Mouse (Mus musculus) megakaryocyte, embryonic 14.5 days (primary cell): ENCODE data around the gene Prpf19. TPM values are rescaled to one million over a fixed set of nuclear protein-coding genes. Genes with fewer than 3 reads are reported as not detected.

Source experiments
- H3K27me3 ChIP-seq: replicated peaks from 2 replicates; pipeline ENCODE3; 2012; ENCODE audit warnings: inconsistent platforms
- H3K36me3 ChIP-seq: replicated peaks from 2 replicates; pipeline ENCODE3; 2012; ENCODE audit warnings: low read length, inconsistent platforms, mixed read lengths
- H3K4me1 ChIP-seq: 2 replicates; pipeline ENCODE4 v1.6.1; 2012; ENCODE audit warnings: inconsistent platforms
- H3K4me3 ChIP-seq: replicated peaks from 2 replicates; pipeline ENCODE3; 2012; ENCODE audit warnings: moderate library complexity, mild to moderate bottlenecking, inconsistent platforms
- H3K9me3 ChIP-seq: 2 replicates; pipeline ENCODE4 v1.6.1; 2012; ENCODE audit warnings: inconsistent platforms
- FLI1 ChIP-seq: IDR thresholded peaks from 2 replicates; pipeline ENCODE4 v1.6.1; 2012; ENCODE audit warnings: low read length, inconsistent platforms, mixed read lengths
- GATA1 ChIP-seq: IDR thresholded peaks from 3 replicates; pipeline ENCODE4 v1.6.1; 2012; ENCODE audit warnings: mixed read lengths, low read length, inconsistent platforms, borderline replicate concordance
- polyA plus RNA-seq: library from polyadenylated mRNA; stranded (reverse); fragments of >175 nt; gene quantifications from 2 replicates; pipeline ENCODE4 v1.2.3, GENCODE M21; 2012; ENCODE audit warnings: low replicate concordance; ENCODE audit not compliant: insufficient read depth

Gene Prpf19
- polyA plus RNA-seq, 1 experiment: 54.8 TPM

GRCm38 (mm10) chr19:10907891-10908290 is 12.9 kb downstream of the Prpf19 start:
- Histone ChIP-seq H3K27me3 (no peaks in the 10 kb centered on the region), H3K4me3 (no peak overlapping the region), H3K9me3 (no peaks in the 10 kb centered on the region), H3K36me3 (peaks cover 66% of the 10 kb centered on the region), H3K4me1 (no peaks in the 10 kb centered on the region)
- TF ChIP-seq FLI1 (no peak), GATA1 (no peak)

GRCm38 (mm10) chr19:10909087-10909721 is 14.2 kb downstream of the Prpf19 start:
- no peaks in the 10 kb centered on the region for H3K9me3 ChIP-seq
- peaks cover under 1% of the 10 kb centered on the region for H3K4me1 ChIP-seq
- TF ChIP-seq GATA1 (no peak), FLI1 (no peak)
- peaks cover 2% of the 10 kb centered on the region for H3K27me3 ChIP-seq
- H3K36me3 ChIP-seq: peaks cover 52% of the 10 kb centered on the region
- H3K4me3 ChIP-seq: no peak overlapping the region

DNA sequence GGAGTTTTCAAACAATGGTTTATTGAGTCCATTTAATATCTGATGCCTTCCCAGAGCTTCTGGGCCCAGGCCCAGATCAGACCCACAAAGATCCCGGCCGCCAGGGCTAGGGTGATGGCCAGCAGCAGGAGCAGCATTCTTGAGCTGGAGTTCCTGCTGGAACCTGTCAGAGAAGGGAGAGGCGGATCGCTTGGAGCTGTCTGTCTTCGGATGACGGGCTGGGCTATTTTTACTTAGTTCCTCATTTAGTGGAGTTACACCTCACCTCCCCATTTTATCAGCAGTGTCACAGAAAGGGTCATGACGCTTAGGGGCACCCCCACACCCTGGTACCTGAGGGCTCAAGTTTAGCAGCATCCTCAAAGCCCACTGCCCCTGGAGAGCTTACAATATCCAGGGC is 19.3 kb downstream of the Prpf19 start:
- Histone ChIP-seq H3K4me3 (no peak overlapping the region), H3K4me1 (peaks cover 18% of the 10 kb centered on the region), H3K27me3 (peaks cover 45% of the 10 kb centered on the region), H3K9me3 (no peaks in the 10 kb centered on the region), H3K36me3 (peaks cover 4% of the 10 kb centered on the region)
- TF ChIP-seq FLI1 (no peak), GATA1 (no peak)

GRCm38 (mm10) chr19:10914870-10915269 is 19.8 kb downstream of the Prpf19 start:
- Histone ChIP-seq H3K9me3 (no peaks in the 10 kb centered on the region), H3K27me3 (peaks cover 49% of the 10 kb centered on the region), H3K36me3 (no peaks in the 10 kb centered on the region), H3K4me3 (no peak overlapping the region), H3K4me1 (peaks cover 18% of the 10 kb centered on the region)
- TF ChIP-seq FLI1 (no peak), GATA1 (no peak)

DNA sequence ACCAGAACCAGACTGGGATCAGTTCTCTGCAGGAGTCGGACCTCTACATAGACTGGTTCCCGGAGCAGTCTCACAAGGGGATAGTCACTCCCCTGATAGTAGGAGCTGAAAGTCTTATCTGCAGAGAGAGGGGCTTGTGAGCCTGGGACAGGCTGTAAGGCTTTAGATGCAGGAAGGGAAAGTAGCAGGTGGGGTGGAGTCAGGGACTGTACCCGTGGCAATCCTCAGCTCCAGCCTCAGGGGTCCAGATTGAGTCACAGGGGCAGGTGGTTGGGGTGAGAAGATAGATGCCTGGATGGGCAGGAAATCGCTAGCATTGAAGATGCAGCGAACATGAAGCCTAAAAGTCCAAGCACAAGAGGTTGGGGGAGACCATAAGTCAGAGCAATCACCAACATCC is 21.5 kb downstream of the Prpf19 start:
- no peak overlapping the region for H3K4me3 ChIP-seq
- H3K9me3 ChIP-seq: no peaks in the 10 kb centered on the region
- H3K36me3 ChIP-seq: no peaks in the 10 kb centered on the region
- peaks cover 18% of the 10 kb centered on the region for H3K4me1 ChIP-seq
- peaks cover 60% of the 10 kb centered on the region for H3K27me3 ChIP-seq
- TF ChIP-seq GATA1 (no peak), FLI1 (no peak)

DNA sequence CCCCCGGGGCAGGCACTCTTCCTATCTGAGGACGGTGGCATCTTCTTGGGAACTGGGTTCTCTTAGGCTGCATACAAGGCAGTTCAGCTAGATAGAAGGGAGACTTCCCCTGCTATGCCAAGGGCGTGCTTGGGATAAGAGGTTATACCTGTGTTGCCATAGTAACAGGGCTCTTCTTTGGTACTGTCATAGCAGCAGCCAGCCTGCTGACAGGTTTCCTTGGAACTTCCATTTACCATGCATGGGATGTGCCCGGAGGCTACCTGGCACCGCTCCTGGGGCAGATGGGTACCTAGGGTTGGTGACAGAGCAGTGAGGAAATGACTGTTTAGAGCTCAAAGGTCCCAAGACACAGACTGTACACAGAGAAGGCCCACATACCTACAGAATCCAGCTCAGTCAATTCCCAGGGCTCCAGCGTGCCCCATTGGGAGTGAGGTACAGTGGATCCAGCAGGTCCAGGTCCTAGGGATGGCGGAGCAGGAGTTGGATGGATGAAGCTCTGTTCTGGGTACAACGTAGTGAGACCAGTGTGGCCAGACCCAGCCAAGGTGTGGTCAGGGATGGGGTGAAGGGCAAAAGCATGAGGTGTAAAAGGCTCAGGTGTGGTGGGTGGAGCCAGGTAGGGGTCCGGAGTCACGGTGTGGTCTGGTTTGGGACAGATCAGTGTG is 23.4 kb downstream of the Prpf19 start:
- H3K4me3 ChIP-seq: no peak overlapping the region
- H3K27me3 ChIP-seq: peaks cover 58% of the 10 kb centered on the region
- TF ChIP-seq FLI1 (no peak), GATA1 (no peak)
- no peaks in the 10 kb centered on the region for H3K36me3 ChIP-seq
- H3K9me3 ChIP-seq: no peaks in the 10 kb centered on the region
- H3K4me1 ChIP-seq: peaks cover 18% of the 10 kb centered on the region

DNA sequence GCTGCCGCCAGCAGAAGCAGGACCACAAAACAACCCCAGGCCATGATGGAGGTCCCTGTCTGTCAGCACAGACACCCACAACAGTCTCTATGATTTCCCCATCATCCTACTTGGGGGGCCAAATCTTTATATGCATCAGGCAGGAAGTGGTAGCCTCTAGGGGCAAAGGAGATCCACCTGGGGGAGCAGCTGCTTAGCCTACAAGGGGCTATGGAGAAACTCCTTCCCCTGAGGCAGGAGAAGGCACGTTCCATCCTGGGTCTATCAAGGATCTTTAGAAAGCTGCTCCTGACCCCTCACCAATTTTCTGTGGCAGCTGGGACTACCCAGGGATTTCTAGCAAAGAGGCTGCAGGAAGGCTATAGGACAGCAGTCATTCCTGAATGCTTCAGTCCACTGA is 25.5 kb downstream of the Prpf19 start, which contains the start of gene Zp1:
Gene Zp1, minus strand, starts transcription at position 101 of the 400 bp plus-strand sequence.
- TF ChIP-seq FLI1 (no peak), GATA1 (no peak)
- H3K36me3 ChIP-seq: no peaks in the 10 kb centered on the region
- peaks cover 48% of the 10 kb centered on the region for H3K27me3 ChIP-seq
- no peak within 1 kb of the TSS for H3K4me3 ChIP-seq
- H3K4me1 ChIP-seq: peaks cover 7% of the 10 kb centered on the region
- no peaks in the 10 kb centered on the region for H3K9me3 ChIP-seq

GRCm38 (mm10) chr19:10921058-10921457 is 26.0 kb downstream of the Prpf19 start:
- Histone ChIP-seq H3K4me1 (peaks cover 7% of the 10 kb centered on the region), H3K36me3 (no peaks in the 10 kb centered on the region), H3K4me3 (no peak overlapping the region), H3K27me3 (peaks cover 44% of the 10 kb centered on the region), H3K9me3 (no peaks in the 10 kb centered on the region)
- TF ChIP-seq GATA1: no peak
- no peak for TF ChIP-seq FLI1

DNA sequence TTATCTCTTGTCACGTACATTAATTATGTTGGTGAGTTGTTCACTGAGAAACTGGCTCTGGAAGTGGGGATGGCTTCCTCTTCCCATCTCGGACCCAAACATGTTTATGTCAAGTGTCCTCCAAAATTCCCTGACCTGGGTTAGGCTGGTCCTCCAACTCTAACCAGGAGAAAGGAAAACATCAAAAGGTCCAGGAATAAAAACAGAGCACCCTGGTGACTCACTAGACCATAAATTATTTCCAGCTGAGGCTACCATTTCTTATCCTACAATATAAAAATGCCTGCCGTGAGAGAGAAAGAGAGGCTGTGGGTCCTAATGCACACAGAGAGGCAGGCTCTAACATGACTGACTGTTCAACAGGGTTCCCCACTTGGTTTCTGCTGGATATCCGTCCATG is 29.2 kb downstream of the Prpf19 start:
- Histone ChIP-seq H3K4me3 (no peak overlapping the region), H3K9me3 (peaks cover 4% of the 10 kb centered on the region), H3K4me1 (no peaks in the 10 kb centered on the region; the same call in 1 of the 2 replicates), H3K36me3 (no peaks in the 10 kb centered on the region), H3K27me3 (peaks cover 26% of the 10 kb centered on the region)
- TF ChIP-seq FLI1: no peak
- TF ChIP-seq GATA1: no peak

DNA sequence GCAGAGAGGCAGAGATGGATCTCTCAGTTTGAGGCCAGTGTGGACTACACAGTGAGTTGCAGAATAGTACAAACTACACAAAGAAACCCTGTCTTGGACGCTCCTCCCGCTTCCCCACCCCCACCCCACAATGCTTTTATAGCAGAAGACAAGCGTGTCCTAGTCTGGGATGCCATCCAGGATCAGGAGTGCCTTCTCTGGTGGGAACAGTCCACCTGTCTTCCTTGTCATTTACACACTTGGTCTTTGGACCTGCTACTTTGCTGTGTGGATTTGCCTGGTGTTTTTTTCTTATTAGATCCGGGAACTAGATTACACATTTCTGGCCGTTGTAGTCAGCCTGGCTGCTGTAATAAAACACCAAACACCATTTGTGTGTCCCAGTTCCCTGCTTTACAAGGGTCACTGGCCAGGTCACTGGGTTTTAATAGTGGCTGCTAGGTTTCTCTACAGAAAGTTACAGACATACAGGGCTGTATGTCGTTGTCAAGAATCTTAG is 31.1 kb downstream of the Prpf19 start:
- H3K4me1 ChIP-seq: no peaks in the 10 kb centered on the region; the same call in 1 of the 2 replicates
- H3K9me3 ChIP-seq: peaks cover 6% of the 10 kb centered on the region
- TF ChIP-seq GATA1 (no peak), FLI1 (no peak)
- H3K27me3 ChIP-seq: peaks cover 19% of the 10 kb centered on the region
- no peak overlapping the region for H3K4me3 ChIP-seq
- H3K36me3 ChIP-seq: no peaks in the 10 kb centered on the region
